Mouse (Mus musculus): ENCODE data around the gene Slc10a7. TPM values are rescaled to one million over a fixed set of nuclear protein-coding genes. Genes with fewer than 3 reads are reported as not detected.

Gene Slc10a7
- polyA plus RNA-seq, 1 experiment = 3.6 TPM

Other genes with a start within 250 kb of the Slc10a7 start
- not detected in 2 replicates for gene Pou4f2, start 72.7 kb upstream of the Slc10a7 start, polyA plus RNA-seq (2012; rRNA removed)
- gene Rbmxl1, start 448 bp upstream of the Slc10a7 start, polyA plus RNA-seq (2012; rRNA removed) = 50.2 and 57.7 TPM in 2 replicates